Mouse (Mus musculus) MEL (cell line): ENCODE measurements around the gene Socs4. TPM values are rescaled to one million over a fixed set of nuclear protein-coding genes. Genes with fewer than 3 reads are reported as not detected.

Experiments
- DNase-seq: peaks from one replicate; pipeline ENCODE4 v3.0.0; 2011; ENCODE audit warnings: low read depth, low spot score
- H3K27ac ChIP-seq: 2 replicates; pipeline ENCODE4 v1.5.1; 2012; ENCODE audit warnings: low read depth, mild to moderate bottlenecking, control low read depth, low read length, moderate library complexity; ENCODE audit not compliant: control insufficient read depth
- H3K27me3 ChIP-seq, 2 experiments: fragments of 150-350 bp in 1 of 2; sonication (generic) in 1 of 2; 2 replicates each; pipeline ENCODE4 v1.6.1; 2012; ENCODE audit warnings: low read length in 2 of 2, mild to moderate bottlenecking in 2 of 2, improper control_type of control experiment in 1 of 2, moderate library complexity in 1 of 2; ENCODE audit not compliant: insufficient read depth in 2 of 2, control insufficient read depth in 1 of 2
- H3K36me3 ChIP-seq, 2 experiments: 2 replicates each; pipeline ENCODE4 v1.6.1; 2012 to 2014; ENCODE audit warnings: low read length in 2 of 2, improper control_type of control experiment in 1 of 2, inconsistent platforms in 1 of 2, mild to moderate bottlenecking in 1 of 2; ENCODE audit not compliant: insufficient read depth in 2 of 2, control insufficient read depth in 1 of 2
- H3K4me1 ChIP-seq, 2 experiments: fragments of 150-350 bp in 1 of 2; sonication (generic) in 1 of 2; 2 replicates each; pipeline ENCODE4 v1.6.1; 2012; ENCODE audit warnings: low read length in 2 of 2, improper control_type of control experiment in 1 of 2, mild to moderate bottlenecking in 1 of 2; ENCODE audit not compliant: insufficient read depth in 2 of 2, control insufficient read depth in 1 of 2
- H3K4me3 ChIP-seq, 2 experiments: fragments of 150-350 bp in 1 of 2; sonication (generic) in 1 of 2; 2 replicates each; pipeline ENCODE4 v1.5.1; 2012; ENCODE audit warnings: low read depth in 2 of 2, low read length in 2 of 2, mild to moderate bottlenecking in 2 of 2, moderate library complexity in 2 of 2, control low read depth in 1 of 2, improper control_type of control experiment in 1 of 2; ENCODE audit not compliant: control insufficient read depth in 1 of 2, insufficient read depth in 1 of 2
- H3K79me2 ChIP-seq: 2 replicates; pipeline ENCODE4 v1.6.1; 2012; ENCODE audit warnings: mild to moderate bottlenecking, low read length, moderate library complexity; ENCODE audit not compliant: control insufficient read depth, poor library complexity, insufficient read depth
- H3K9ac ChIP-seq: 2 replicates; pipeline ENCODE4 v1.6.1; 2012; ENCODE audit warnings: low read depth, mild to moderate bottlenecking, control low read depth, low read length, moderate library complexity; ENCODE audit not compliant: control insufficient read depth, poor library complexity, severe bottlenecking
- H3K9me3 ChIP-seq: fragments of 150-350 bp; sonication (generic); replicated peaks from 2 replicates; pipeline ENCODE4 v1.6.1; 2012; ENCODE audit warnings: mild to moderate bottlenecking, low read length, improper control_type of control experiment, moderate library complexity; ENCODE audit not compliant: insufficient read depth
- BHLHE40 ChIP-seq: IDR thresholded peaks from 2 replicates; pipeline ENCODE4 v1.6.1; 2012; ENCODE audit warnings: low read depth, mild to moderate bottlenecking, inconsistent platforms, low read length, improper control_type of control experiment, borderline replicate concordance
- CHD2 ChIP-seq: IDR thresholded peaks from 2 replicates; pipeline ENCODE4 v1.6.1; 2011; ENCODE audit warnings: low read length, improper control_type of control experiment
- CTCF ChIP-seq, 3 experiments: IDR thresholded peaks in 2 of 3; conservative IDR thresholded peaks in 1 of 3; 2 replicates each; pipeline ENCODE4 v1.5.1; 2011 to 2012; ENCODE audit warnings: low read length in 3 of 3, low read depth in 2 of 3, mild to moderate bottlenecking in 2 of 3, improper control_type of control experiment in 1 of 3, inconsistent platforms in 1 of 3, mixed read lengths in 1 of 3, moderate library complexity in 1 of 3; ENCODE audit not compliant: control insufficient read depth in 1 of 3, insufficient read depth in 1 of 3, poor library complexity in 1 of 3, severe bottlenecking in 1 of 3
- ETS1 ChIP-seq: IDR thresholded peaks from 2 replicates; pipeline ENCODE4 v1.6.1; 2012; ENCODE audit warnings: low read depth, mild to moderate bottlenecking, inconsistent platforms, low read length, improper control_type of control experiment, moderate library complexity
- HCFC1 ChIP-seq: IDR thresholded peaks from 2 replicates; pipeline ENCODE4 v1.6.1; 2012; ENCODE audit warnings: low read depth, mild to moderate bottlenecking, inconsistent platforms, low read length, improper control_type of control experiment, moderate library complexity
- MYB ChIP-seq: IDR thresholded peaks from 2 replicates; pipeline ENCODE4 v1.6.1; 2011; ENCODE audit warnings: mild to moderate bottlenecking, low read depth, low read length, improper control_type of control experiment
- POLR2A ChIP-seq, 2 experiments: IDR thresholded peaks; 2 replicates each; pipeline ENCODE4 v1.6.1; 2011 to 2012; ENCODE audit warnings: low read length in 2 of 2, mild to moderate bottlenecking in 2 of 2, control low read depth in 1 of 2, improper control_type of control experiment in 1 of 2, low read depth in 1 of 2, moderate library complexity in 1 of 2; ENCODE audit not compliant: control insufficient read depth in 1 of 2, insufficient read depth in 1 of 2, poor library complexity in 1 of 2
- RAD21 ChIP-seq: IDR thresholded peaks from 2 replicates; pipeline ENCODE4 v1.6.1; 2011; ENCODE audit warnings: mild to moderate bottlenecking, low read depth, low read length, improper control_type of control experiment
- SMC3 ChIP-seq: IDR thresholded peaks from 2 replicates; pipeline ENCODE4 v1.6.1; 2011; ENCODE audit warnings: low read depth, low read length, improper control_type of control experiment
- TAL1 ChIP-seq: IDR thresholded peaks from 2 replicates; pipeline ENCODE4 v1.6.1; 2012; ENCODE audit warnings: mild to moderate bottlenecking, inconsistent platforms, low read length, moderate library complexity, mixed read lengths
- UBTF ChIP-seq: IDR thresholded peaks from 2 replicates; pipeline ENCODE4 v1.6.1; 2012; ENCODE audit warnings: low read depth, mild to moderate bottlenecking, inconsistent platforms, low read length, improper control_type of control experiment, moderate library complexity, borderline replicate concordance; ENCODE audit not compliant: insufficient read depth
- ZC3H11A ChIP-seq: IDR thresholded peaks from 2 replicates; pipeline ENCODE4 v1.6.1; 2012; ENCODE audit warnings: low read depth, mild to moderate bottlenecking, inconsistent platforms, low read length, improper control_type of control experiment
- ZKSCAN1 ChIP-seq: IDR thresholded peaks from 2 replicates; pipeline ENCODE4 v1.6.1; 2012; ENCODE audit warnings: low read depth, mild to moderate bottlenecking, inconsistent platforms, low read length, improper control_type of control experiment, moderate library complexity
- ZNF384 ChIP-seq: IDR thresholded peaks from 2 replicates; pipeline ENCODE4 v1.6.1; 2012; ENCODE audit warnings: low read depth, mild to moderate bottlenecking, inconsistent platforms, low read length, improper control_type of control experiment
- polyA plus RNA-seq, 2 experiments: library from polyadenylated mRNA; stranded (reverse) in 1 of 2; unstranded in 1 of 2; fragments of >175 nt in 1 of 2; fragments of >200 nt in 1 of 2; gene quantifications; 2 replicates each; pipeline versions ENCODE4 v1.2.1 to v1.2.4; 2012; ENCODE audit warnings: low replicate concordance in 2 of 2, low read depth in 1 of 2; ENCODE audit not compliant: insufficient read length in 2 of 2, insufficient read depth in 1 of 2, missing spikeins in 1 of 2
- total RNA-seq: library from RNA; depleted of rRNA; stranded (reverse); fragments of 300-350 nt; gene quantifications from 2 replicates; pipeline ENCODE4 v1.2.3, GENCODE M21; 2012

Socs4 gene
- total and polyA plus RNA-seq, 3 experiments = 8.8 to 21.0 (median 13.9) TPM

GRCm38 (mm10) chr14:47327347-47327746, 50.6 kb downstream of the Socs4 start:
- TF ChIP-seq ETS1 = no peak
- no peak overlapping the region for H3K27ac ChIP-seq
- no peak for DNase-seq
- H3K36me3 ChIP-seq = no peaks in the 10 kb centered on the region
- no peak overlapping the region for H3K4me3 ChIP-seq
- H3K9me3 ChIP-seq = no peaks in the 10 kb centered on the region
- no peaks in the 10 kb centered on the region for H3K4me1 ChIP-seq
- no peak overlapping the region for H3K9ac ChIP-seq
- no peaks in the 10 kb centered on the region for H3K79me2 ChIP-seq
- H3K27me3 ChIP-seq = no peaks in the 10 kb centered on the region

GRCm38 (mm10) chr14:47331920-47332319, 55.2 kb downstream of the Socs4 start:
- H3K27me3 ChIP-seq = no peaks in the 10 kb centered on the region
- H3K9ac ChIP-seq = no peak overlapping the region
- TF ChIP-seq RAD21 (no peak), ZNF384 (no peak), CHD2 (no peak), ETS1 (no peak), BHLHE40 (no peak), SMC3 (no peak), TAL1 (no peak), POLR2A (IDR thresholded peaks at IDR 0.05; ENCODE audit: control insufficient read depth in 1 of 2, insufficient read depth in 1 of 2, low read depth in 1 of 2, low read length in 2 of 2, poor library complexity in 1 of 2) (no peak), ZKSCAN1 (no peak), UBTF (no peak)
- no peak overlapping the region for H3K4me3 ChIP-seq
- no peak overlapping the region for H3K27ac ChIP-seq
- no peaks in the 10 kb centered on the region for H3K4me1 ChIP-seq
- H3K79me2 ChIP-seq = no peaks in the 10 kb centered on the region
- H3K36me3 ChIP-seq = no peaks in the 10 kb centered on the region
- no peak for DNase-seq
- H3K9me3 ChIP-seq = no peaks in the 10 kb centered on the region

GRCm38 (mm10) chr14:47334819-47335218, 58.1 kb downstream of the Socs4 start:
- Histone ChIP-seq H3K27me3 (no peaks in the 10 kb centered on the region), H3K36me3 (no peaks in the 10 kb centered on the region), H3K79me2 (no peaks in the 10 kb centered on the region), H3K9me3 (no peaks in the 10 kb centered on the region), H3K4me3 (no peak overlapping the region), H3K4me1 (no peaks in the 10 kb centered on the region), H3K9ac (no peak overlapping the region), H3K27ac (no peak overlapping the region)
- peak; percentile 75 for DNase-seq
- TF ChIP-seq HCFC1 = no peak
- peak; percentile 86 for TF ChIP-seq SMC3
- peak; percentile 70 to 80 (median 77) for TF ChIP-seq CTCF (IDR thresholded peaks at IDR 0.05 in 2 of 3, conservative IDR thresholded peaks at IDR 0.05 in 1 of 3; ENCODE audit: control insufficient read depth in 1 of 3, insufficient read depth in 1 of 3, low read depth in 2 of 3, low read length in 3 of 3, poor library complexity in 1 of 3, severe bottlenecking in 1 of 3)
- TF ChIP-seq MYB = no peak
- TF ChIP-seq ZC3H11A = peak; percentile 84
- peak; percentile 86 for TF ChIP-seq RAD21
